Mouse (Mus musculus) midbrain, embryonic 10.5 days (tissue): Measurements from ENCODE around the gene Gm15557. TPM values are rescaled to one million over a fixed set of nuclear protein-coding genes. Genes with fewer than 3 reads are reported as not detected.

Experiments used
- DNase-seq: peaks from one replicate; pipeline ENCODE4 v3.0.0-alpha.2; 2017; ENCODE audit warnings: low spot score
- H3K27ac ChIP-seq: fragments of 300-500 bp; sonication (generic); replicated peaks from 2 replicates; pipeline ENCODE4 v1.5.1; 2016; ENCODE audit warnings: mild to moderate bottlenecking
- H3K27me3 ChIP-seq: fragments of 300-500 bp; sonication (generic); 2 replicates; pipeline ENCODE4 v1.6.1; 2016; ENCODE audit warnings: low read depth, mild to moderate bottlenecking; ENCODE audit not compliant: poor library complexity, severe bottlenecking
- H3K36me3 ChIP-seq: fragments of 300-500 bp; sonication (generic); 2 replicates; pipeline ENCODE4 v1.6.1; 2016; ENCODE audit warnings: mild to moderate bottlenecking, moderate library complexity
- H3K4me1 ChIP-seq: fragments of 300-500 bp; sonication (generic); 2 replicates; pipeline ENCODE4 v1.6.1; 2016
- H3K4me3 ChIP-seq: fragments of 300-500 bp; sonication (generic); 2 replicates; pipeline ENCODE4 v1.5.1; 2016; ENCODE audit warnings: mild to moderate bottlenecking, moderate library complexity
- H3K9me3 ChIP-seq: fragments of 300-500 bp; sonication (generic); replicated peaks from 2 replicates; pipeline ENCODE4 v1.6.1; 2016; ENCODE audit warnings: mild to moderate bottlenecking
- WGBS: fragments of 180-500 bp; shearing (Covaris S2); methylation state at CpG from one replicate; pipeline ENCODE4 v1.1.7; 2016; 5-methylcytosine and 5-hydroxymethylcytosine counted together
- polyA plus RNA-seq: library from polyadenylated mRNA; unstranded; fragments of >200 nt; fragmentation: Nextera tagmentation; extraction: Ambion mirVana; gene quantifications from 2 replicates; pipeline ENCODE4 v1.2.1, GENCODE M21; 2016

The Gm15557 gene
- polyA plus RNA-seq, 1 experiment from 2014 or later, result 0.10 TPM

DNA sequence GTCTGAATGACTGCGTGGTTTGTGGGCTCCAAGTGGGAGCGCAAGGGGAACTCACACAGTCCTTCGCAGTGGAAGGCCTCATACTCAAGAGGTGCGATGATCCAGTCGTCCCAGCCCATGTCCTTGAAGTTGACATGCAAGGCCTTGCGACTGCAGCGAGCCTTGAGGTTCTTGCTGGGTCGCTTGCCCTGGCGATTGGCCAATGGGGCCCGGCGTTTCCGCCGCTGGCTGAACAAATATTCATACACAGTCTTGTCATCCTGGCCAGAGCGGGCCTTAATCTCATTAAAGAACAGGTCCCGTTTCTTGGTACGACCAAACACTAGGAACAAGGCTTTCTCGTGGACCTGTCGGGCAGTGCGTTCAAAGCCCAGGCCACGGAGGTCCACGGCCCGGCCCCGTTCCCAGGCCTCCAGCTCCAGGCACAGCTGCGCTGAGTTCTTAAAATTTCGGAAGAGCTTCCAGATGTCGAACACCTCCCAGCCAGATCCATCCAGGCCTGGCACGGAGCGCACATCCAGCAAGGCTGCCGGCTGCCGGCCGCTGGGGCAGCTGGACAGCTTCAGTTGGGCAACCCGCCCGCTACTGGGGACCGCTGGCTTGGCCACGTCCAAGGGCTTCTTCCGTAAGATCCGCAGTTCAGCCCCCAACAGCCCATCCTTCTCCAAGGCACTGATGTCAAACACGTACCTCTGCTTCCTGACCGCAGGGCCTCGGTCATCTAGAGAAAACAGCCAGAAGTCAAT is 1.3 kb downstream of the Gm15557 start:
- no peak overlapping the region for H3K4me3 ChIP-seq
- no peak for DNase-seq
- H3K9me3 ChIP-seq, result no peaks in the 10 kb centered on the region
- H3K27me3 ChIP-seq, result peaks cover 11% of the 10 kb centered on the region
- no peak overlapping the region for H3K27ac ChIP-seq
- peaks cover 41% of the 10 kb centered on the region for H3K4me1 ChIP-seq
- 95% methylated on average over 40 of the region's 40 CpGs for WGBS
- H3K36me3 ChIP-seq, result no peaks in the 10 kb centered on the region

DNA sequence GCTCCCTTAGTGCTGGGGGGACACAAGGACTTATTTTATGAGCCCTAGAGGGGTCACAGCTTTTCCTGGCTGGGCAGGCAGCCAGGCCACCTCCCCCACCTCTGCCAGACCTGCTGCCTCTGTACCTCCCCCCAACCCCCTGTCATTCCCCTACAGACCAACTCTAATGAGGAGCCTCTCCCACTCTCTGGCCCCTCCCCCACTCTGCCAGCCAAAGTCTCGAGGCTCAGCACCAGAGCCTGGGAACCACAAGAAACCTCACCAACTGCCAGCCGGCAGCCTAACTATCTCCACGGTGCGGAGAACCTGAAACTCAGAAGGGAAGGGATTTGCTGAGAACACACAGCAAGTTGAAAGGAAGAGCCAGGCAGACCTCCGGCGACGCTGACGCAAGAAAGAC is 2.9 kb downstream of the Gm15557 start:
- Histone ChIP-seq H3K4me3 (peak overlapping the region; percentile 34), H3K27me3 (peaks cover 11% of the 10 kb centered on the region), H3K27ac (peak overlapping the region; percentile 69), H3K9me3 (no peaks in the 10 kb centered on the region), H3K4me1 (peaks cover 44% of the 10 kb centered on the region), H3K36me3 (no peaks in the 10 kb centered on the region)
- DNase-seq, result peak; percentile 35
- WGBS, result 2% methylated on average over 8 of the region's 8 CpGs

DNA sequence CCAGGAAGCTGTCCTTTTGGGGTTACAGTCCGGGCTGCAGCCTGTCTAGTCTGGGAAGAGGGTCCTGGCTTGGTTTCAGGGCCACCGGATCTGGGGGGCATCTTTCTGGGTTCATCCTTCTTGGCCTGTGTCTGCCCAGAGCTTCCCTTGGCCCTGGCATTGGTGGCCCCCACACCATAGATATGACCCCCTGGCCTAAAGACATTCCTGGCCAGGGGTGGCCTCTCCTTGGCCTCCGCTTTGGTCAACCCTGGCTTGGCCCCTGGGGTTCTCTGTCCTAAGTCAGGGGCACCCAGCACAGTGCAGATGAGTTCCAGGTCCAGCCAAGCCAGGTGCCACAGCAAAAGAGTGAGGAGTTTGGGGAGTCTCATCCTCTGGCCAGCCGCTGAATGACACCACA is 4.2 kb downstream of the Gm15557 start:
- H3K9me3 ChIP-seq, result no peaks in the 10 kb centered on the region
- no peaks in the 10 kb centered on the region for H3K36me3 ChIP-seq
- peaks cover 11% of the 10 kb centered on the region for H3K27me3 ChIP-seq
- H3K4me3 ChIP-seq, result no peak overlapping the region
- peaks cover 44% of the 10 kb centered on the region for H3K4me1 ChIP-seq
- 77% methylated on average over 4 of the region's 4 CpGs for WGBS
- DNase-seq, result no peak
- peak overlapping the region; percentile 52 for H3K27ac ChIP-seq

DNA sequence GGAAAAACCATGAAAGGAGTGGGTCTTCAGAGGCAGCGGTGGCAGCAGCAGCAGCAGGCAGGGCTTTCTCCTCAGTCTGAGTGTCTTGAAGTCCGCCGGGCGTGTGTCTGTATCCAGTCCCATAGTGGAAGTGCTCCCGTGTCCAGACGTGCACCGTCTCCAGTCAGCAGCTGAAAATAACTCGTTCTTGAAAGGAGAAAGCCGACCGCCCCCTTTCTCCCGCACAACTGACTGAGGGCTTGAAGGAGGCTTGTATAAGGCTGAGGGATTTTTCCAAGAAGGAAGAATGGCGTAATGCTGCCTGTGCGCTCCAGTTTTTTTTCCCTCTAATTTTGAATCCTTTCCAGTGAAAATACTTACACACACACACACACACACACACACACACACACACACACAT is 4.6 kb downstream of the Gm15557 start, which contains the start of gene Gdf5:
Gene Gdf5, minus strand, starts transcription at position 244 of the 400 bp plus-strand sequence.
- WGBS, result 60% methylated on average over 13 of the region's 13 CpGs
- Histone ChIP-seq H3K27me3 (peaks cover 11% of the 10 kb centered on the region), H3K4me1 (peaks cover 44% of the 10 kb centered on the region), H3K4me3 (no peak within 1 kb of the TSS), H3K9me3 (no peaks in the 10 kb centered on the region), H3K36me3 (no peaks in the 10 kb centered on the region), H3K27ac (peak within 1 kb of the TSS; percentile 52)
- no peak for DNase-seq

DNA sequence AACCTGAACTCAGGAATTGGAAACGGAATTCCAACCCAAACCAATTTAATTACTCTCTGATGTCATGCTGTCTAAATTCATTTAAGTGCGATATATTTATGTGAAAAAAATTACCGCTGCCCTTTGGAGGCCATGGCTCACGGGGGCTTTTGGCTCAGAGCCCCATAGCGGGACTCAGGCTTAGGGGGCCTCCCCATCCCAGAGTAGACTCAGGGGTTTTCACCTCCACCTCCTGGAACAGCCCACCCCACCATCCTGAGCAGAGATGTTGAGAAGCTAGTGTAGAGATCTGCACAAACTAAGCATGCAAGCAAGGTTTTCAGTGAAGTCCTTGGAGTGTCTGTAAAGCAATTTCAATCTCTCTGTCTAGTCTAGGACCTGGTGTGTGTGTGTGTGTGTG is 5.1 kb downstream of the Gm15557 start:
- DNase-seq, result no peak
- 85% methylated on average over 5 of the region's 5 CpGs for WGBS
- H3K27ac ChIP-seq, result no peak overlapping the region
- H3K4me3 ChIP-seq, result no peak overlapping the region
- no peaks in the 10 kb centered on the region for H3K36me3 ChIP-seq
- peaks cover 11% of the 10 kb centered on the region for H3K27me3 ChIP-seq
- H3K9me3 ChIP-seq, result no peaks in the 10 kb centered on the region
- peaks cover 44% of the 10 kb centered on the region for H3K4me1 ChIP-seq

DNA sequence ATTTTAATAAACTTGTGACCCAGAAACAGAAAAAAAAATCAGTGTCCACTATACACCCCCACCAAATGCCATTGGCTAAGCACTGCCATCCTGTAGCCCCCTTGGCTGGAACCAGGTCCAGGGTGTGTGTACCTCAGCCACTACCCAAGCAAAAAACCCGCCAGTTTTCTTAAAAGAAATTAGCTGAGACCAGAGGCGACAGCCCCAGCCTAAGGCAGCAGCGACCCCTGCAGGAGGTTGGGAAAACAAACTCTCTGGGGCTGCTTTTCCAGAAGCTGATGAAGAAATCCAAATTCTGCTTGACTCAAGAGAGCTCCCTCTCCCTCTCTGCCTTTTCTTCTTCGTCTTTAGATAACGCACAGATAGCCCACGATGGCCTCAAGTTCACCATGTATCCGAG is 5.5 kb downstream of the Gm15557 start:
- Histone ChIP-seq H3K36me3 (no peaks in the 10 kb centered on the region), H3K9me3 (no peaks in the 10 kb centered on the region), H3K4me1 (peaks cover 44% of the 10 kb centered on the region), H3K27me3 (peaks cover 11% of the 10 kb centered on the region), H3K4me3 (no peak overlapping the region), H3K27ac (peak overlapping the region; percentile 33)
- 2% methylated on average over 7 of the region's 7 CpGs for WGBS
- peak; percentile 70 for DNase-seq

DNA sequence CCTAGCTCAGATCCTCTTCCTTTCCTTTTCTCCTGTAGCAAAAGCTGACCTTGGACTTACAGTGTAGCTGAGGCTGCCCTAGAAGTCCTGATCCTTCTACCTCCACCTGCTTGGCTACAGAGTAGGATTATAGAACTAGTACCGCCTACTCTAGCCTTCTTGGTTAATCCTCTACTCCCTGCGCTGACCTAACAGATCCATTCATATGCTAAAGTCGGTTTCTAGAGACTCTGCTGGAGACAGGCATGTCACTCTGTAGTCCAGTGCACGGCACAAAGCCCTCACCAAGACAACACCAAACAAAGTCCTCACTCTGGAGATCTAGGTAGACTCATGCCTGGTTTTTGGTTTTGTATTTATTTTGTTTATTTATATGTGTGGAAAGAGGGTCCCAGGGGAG is 6.0 kb downstream of the Gm15557 start:
- no peaks in the 10 kb centered on the region for H3K9me3 ChIP-seq
- H3K27ac ChIP-seq, result peak overlapping the region; percentile 33
- peaks cover 11% of the 10 kb centered on the region for H3K27me3 ChIP-seq
- 5% methylated on average over 4 of the region's 4 CpGs for WGBS
- DNase-seq, result no peak
- H3K36me3 ChIP-seq, result no peaks in the 10 kb centered on the region
- H3K4me1 ChIP-seq, result peaks cover 44% of the 10 kb centered on the region
- H3K4me3 ChIP-seq, result no peak overlapping the region

DNA sequence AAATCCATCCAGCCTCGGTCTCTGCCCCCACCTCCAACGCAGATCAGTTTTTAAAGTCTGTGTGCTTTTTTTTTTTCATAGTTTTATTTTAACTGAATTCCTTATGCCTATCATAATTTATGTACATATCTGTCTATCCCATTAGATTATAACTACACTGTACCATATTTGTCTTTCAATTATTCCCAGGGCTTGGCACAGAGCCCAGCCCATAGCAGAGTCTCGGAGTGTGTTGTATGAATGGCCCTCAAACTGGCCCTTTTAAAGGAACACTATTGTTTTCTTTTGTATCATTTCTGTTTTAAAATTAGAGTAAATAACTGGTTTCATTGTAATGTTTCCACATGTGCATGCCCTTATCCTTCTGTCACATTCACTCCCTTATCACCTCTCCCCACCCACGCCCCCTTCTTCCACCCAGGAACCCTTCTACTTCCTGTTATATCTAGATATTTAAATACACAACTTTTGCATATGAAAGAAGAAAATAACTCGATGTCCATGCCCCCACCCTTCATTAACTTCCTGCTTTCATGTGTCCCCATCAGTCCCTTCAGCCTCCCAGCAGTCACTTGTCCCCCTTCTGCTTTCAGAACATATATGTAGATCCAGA is 7.0 kb downstream of the Gm15557 start:
- H3K4me1 ChIP-seq, result peaks cover 44% of the 10 kb centered on the region
- H3K4me3 ChIP-seq, result no peak overlapping the region
- no peak overlapping the region for H3K27ac ChIP-seq
- no peaks in the 10 kb centered on the region for H3K9me3 ChIP-seq
- 80% methylated on average over 5 of the region's 5 CpGs for WGBS
- H3K27me3 ChIP-seq, result peaks cover 11% of the 10 kb centered on the region
- no peaks in the 10 kb centered on the region for H3K36me3 ChIP-seq
- no peak for DNase-seq

DNA sequence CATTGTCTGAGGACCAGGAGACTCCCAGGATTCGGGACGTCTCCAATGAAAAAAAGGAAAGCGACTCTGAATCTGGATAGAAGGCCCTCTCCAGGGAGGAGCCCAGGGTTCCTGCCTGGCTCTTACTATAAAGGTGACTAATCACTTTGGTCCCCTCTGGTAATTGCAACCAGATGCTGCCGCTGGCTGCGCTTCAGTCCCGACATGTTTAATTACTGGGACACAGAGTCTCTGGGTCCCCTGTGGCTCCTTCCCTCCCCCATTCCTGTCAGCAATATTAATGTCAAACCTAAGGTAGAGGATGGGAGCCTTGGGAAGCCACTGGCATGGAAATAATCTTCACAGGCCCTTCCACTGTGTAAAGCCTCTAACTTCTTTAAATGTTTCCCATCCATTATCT is 8.8 kb downstream of the Gm15557 start:
- no peak overlapping the region for H3K4me3 ChIP-seq
- peaks cover 28% of the 10 kb centered on the region for H3K4me1 ChIP-seq
- peaks cover 6% of the 10 kb centered on the region for H3K27me3 ChIP-seq
- H3K36me3 ChIP-seq, result no peaks in the 10 kb centered on the region
- DNase-seq, result no peak
- 40% methylated on average over 6 of the region's 6 CpGs for WGBS
- H3K9me3 ChIP-seq, result no peaks in the 10 kb centered on the region
- no peak overlapping the region for H3K27ac ChIP-seq

DNA sequence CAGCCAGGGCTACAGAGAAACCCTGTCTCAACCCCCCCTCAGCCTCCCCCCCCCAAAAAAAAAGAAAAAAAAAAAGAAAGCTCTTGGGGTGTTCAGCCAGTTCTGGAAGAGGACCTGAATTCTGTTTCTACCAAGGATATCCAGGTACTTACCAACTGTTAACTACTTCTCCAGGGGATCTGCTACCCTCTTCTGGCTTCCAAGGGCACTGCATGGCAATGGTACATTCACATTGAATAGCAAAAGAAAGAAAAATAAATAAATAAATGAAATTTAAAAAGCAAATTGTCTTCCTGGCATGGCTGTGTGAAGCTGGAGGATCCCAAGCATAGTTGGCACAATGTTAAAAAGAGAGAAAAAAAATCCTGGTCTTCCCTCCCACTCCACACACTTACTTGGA is 11.5 kb downstream of the Gm15557 start:
- no peak overlapping the region for H3K4me3 ChIP-seq
- DNase-seq, result no peak
- no peaks in the 10 kb centered on the region for H3K9me3 ChIP-seq
- no peak overlapping the region for H3K27ac ChIP-seq
- H3K36me3 ChIP-seq, result no peaks in the 10 kb centered on the region
- H3K4me1 ChIP-seq, result peaks cover 3% of the 10 kb centered on the region
- no peaks in the 10 kb centered on the region for H3K27me3 ChIP-seq

DNA sequence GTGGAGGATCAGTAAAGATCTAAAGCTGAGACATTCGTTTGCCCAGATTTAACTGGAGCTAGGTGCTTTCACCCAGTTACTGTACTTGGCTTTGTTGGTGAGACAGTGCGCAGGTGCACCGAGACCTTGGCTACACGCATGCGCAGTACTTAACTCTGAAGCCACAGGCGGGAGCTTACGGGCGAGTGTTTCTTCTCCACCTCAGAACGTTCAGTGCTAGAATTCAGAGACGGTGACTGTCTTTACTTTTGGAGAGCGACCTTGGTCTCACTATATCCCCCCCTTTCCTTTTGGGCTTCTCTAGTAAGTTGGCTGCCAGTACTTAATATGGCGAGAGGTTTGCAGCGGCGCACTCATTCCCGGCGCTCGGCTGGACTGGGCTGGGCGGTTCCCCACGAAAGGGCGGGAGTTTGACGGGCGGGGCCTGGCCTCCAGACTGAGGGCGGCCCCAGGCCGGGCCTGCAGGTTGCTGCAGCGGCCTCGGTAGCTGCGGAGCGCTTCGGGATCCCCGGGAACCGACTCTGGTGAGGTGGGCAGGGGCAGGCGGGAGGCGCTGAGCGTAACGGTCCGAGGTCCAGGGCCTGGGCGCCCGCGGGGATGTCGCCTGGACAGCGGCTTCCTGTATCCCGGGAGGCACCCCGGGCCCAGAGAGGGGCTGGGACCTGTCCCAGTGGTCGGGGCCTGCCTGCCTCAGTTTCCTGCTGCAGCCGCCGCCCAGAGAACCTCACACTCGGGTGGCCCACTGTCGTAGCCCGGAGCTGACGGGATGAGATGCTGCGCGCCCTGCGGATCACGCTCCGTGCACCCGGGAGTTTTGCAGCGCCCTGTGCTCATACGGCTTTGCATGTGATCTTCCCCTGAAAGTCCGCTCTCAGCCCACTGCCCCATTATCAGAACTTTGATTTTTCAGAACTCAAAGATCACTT is 15.9 kb downstream of the Gm15557 start, which contains the start of gene Cep250:
Gene Cep250, plus strand, starts transcription at position 325 of the 926 bp plus-strand sequence.
- peak within 1 kb of the TSS; percentile 98 for H3K27ac ChIP-seq
- H3K27me3 ChIP-seq, result no peaks in the 10 kb centered on the region
- H3K36me3 ChIP-seq, result peaks cover 17% of the 10 kb centered on the region
- peak within 1 kb of the TSS; percentile 87 for H3K4me3 ChIP-seq
- under 1% methylated on average over 58 of the region's 59 CpGs for WGBS
- H3K9me3 ChIP-seq, result no peaks in the 10 kb centered on the region
- peak; percentile 93 for DNase-seq
- peaks cover 10% of the 10 kb centered on the region for H3K4me1 ChIP-seq

DNA sequence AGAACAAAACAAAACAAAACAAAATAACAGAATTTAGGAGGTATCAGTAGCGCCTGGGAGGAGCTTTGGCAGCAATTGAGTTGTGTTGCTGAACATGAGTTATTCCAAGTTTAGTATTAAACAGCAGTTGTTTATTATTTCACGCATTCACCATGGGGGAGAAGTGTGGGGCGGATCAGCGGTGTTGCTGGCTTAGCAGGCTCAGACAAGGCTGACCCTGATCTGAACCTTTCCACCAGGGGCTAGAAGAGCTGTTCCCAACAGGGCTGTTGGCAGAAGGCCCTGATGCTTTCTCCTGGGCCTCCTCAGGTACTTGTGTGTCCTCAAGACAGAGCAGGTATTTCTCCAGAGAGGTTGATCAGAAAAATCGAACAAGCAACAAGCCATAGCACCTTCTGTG is 19.5 kb downstream of the Gm15557 start:
- 89% methylated on average over 5 of the region's 5 CpGs for WGBS
- Histone ChIP-seq H3K36me3 (peaks cover 51% of the 10 kb centered on the region), H3K9me3 (no peaks in the 10 kb centered on the region), H3K4me3 (no peak overlapping the region), H3K27ac (no peak overlapping the region), H3K4me1 (peaks cover 10% of the 10 kb centered on the region), H3K27me3 (no peaks in the 10 kb centered on the region)
- DNase-seq, result no peak
